Mouse (Mus musculus): Measurements from ENCODE around the gene Fgr.

The Fgr gene

DNA sequence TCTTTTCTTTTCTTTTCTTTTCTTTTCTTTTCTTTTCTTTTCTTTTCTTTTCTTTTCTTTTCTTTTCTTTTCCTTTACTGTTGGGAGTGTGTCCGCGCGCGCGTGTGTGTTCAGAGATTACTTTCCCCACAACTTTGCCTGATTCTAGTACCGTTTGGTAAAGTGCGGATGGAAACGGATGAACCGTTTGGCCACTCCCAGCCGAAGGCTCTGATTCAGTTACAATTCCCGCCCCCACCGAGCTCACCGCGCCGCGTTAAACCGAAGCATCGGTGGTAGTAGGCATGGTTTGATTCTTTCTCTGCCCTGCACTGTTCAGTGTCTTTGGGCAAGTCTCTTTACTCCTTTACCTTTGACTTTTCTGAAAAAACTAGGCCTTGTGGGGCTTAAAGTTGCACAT lies 65.9 kb downstream of the Fgr start:
- no peak for DNase-seq

DNA sequence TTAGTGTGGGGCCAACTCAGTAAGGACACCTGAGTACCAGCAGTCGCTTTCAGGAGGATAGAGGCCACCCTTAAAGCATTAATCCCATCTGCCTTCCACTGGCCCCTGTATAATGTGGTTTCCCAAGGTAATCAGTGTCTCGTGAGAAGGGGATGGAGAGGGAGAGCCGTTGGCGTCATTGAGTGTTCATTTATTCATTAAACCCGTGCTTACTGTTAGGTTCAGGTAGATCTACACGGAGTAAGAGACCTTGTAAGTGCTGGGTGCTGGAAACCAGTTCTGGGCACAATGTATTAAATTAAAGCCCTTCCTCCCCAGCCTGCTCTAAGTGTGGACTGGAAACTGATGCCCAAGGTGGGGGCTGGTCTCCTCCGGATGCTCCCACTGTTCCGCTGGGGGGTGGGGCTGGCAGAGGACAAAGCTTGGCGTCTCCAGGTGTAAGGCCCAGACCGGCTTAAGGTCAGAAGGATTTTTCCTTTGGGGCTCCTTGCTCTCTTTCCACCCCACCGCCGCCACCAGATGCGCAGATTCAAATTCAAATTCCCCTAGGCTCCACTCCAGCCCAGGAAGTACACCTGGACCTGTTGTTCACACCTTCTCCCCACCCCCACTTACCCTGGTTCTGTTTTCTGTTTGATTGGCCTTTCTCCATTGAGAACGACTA lies 66.5 kb downstream of the Fgr start:
- no peak for DNase-seq

DNA sequence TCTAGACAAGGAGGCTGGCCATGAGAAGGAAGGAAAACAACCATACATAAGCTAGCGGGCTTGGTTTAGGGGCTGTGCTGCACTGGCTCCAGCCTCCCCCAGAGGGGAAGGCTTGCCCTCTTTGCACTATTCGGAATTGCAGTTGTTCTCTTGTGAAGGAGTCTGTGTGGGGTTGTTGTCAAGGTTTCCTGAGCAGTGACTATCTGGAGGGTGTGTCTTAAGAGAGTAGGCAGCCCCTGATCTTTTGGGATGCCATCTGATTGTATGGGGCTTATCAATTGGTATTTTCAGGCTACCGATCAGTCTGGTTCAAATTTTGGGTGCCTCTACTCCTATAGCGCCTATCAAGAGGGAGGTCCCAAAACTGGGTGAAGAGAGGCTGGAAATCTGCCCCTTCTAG lies 68.3 kb downstream of the Fgr start:
- DNase-seq = no peak

DNA sequence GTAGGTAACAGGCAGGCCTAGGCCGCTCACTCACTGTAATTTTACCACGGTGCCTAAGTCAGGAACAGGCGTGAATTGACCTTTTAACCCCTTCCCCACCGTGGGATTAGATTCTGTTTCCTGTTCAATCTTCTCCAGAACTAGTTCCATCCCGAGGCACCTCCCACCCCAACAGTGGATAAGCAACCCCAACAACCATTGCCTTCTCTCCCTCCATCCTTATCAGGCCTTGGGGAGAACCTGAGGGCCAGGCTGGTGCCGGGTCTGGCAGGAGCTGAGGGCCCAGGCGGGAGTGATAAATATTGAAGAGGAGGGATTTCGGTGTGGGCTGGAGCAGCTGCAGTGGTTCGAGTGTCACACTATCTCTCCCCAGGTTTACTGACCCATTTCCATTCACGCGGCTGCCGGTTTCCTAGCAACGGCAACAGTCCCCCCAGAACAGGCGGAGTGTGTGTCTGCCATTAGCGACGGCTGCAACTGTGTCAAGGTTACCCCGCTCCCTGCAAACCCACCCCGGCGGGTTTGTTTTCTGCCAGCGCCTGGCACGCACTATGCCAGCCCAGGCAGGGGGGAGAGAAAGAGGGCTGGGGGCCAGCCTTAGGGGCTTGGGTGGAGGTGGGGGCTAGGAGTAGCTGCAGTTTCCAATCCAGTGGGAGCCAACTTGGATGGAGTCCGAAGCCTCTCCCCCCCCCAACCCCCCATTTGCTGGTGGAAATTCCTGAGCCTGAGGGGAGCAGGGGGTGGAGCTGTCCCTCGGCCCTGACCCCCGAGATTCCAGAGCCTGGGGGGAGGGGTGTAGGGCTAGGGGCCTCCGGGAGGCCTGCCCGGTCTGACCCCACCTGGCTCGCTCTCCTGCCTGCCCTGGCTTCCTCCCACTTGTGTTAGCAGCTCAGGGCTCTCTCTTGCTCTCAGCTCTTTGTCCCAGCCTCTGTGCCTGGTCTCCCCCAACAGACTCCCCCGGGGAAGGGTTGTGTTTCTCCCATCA lies 69.0 kb downstream of the Fgr start:
- DNase-seq = peak; percentile 56

DNA sequence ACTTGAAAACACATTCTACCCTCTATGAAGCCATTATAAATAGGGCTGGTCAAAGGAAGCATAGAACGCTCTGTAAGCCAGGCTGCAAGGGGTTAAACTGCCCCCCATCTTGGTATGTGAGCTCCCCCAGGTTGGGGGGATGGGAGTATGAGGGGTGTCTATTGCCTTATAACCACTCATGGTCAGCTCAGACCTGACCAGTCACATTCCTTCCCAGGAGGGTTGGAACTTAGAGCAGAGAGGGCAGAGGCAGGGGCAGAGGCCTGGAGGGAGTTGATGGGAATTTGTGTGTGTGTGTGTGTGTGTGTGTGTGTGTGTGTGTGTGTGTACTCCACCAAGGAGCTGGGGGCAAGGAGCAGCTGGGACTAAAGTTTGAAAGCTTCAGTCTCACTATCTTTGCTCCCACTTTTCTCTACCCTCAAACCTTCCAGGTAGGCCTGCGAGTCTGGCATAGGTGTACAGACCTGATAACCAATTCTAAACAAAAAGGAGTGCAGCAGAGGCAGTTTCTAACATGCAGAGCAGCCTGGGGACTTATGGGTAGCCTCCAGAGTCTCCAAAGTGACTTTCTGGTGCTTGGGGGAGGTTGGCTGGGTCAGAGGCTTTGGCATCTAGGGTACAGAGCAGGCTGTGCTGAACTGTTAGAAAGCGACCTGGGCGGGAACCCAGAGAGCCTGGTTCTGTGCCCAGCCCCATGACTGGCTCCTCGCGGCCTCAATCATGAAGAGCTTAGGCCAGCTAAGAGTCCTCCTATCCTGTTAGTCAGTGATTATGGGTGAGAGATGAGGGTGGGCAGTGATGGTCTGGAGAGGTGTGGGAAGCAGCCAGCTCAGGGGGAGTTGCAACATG lies 70.1 kb downstream of the Fgr start:
- no peak for DNase-seq

DNA sequence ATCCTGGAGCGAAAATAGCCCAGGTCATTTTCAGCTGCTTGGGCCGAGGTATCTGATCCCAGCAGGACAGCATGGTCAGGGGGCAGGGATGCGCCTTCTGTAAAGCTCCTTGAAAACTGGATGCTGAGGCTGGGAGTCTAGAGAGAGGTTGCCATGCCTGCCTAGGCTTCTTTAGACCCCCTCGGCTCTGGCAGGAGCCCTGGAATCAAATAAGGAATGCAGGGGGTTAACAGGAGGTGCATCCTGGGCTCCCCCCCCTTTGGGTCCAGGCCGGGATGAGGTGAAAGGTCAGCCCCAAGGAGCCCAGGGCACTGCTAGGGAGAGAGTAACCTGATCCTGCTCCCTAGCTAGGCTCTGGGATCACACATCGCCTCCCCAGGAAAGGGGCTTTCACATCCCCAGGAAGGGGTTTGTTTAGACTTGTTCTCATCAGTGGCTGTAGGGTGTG lies 70.8 kb downstream of the Fgr start:
- DNase-seq = no peak

DNA sequence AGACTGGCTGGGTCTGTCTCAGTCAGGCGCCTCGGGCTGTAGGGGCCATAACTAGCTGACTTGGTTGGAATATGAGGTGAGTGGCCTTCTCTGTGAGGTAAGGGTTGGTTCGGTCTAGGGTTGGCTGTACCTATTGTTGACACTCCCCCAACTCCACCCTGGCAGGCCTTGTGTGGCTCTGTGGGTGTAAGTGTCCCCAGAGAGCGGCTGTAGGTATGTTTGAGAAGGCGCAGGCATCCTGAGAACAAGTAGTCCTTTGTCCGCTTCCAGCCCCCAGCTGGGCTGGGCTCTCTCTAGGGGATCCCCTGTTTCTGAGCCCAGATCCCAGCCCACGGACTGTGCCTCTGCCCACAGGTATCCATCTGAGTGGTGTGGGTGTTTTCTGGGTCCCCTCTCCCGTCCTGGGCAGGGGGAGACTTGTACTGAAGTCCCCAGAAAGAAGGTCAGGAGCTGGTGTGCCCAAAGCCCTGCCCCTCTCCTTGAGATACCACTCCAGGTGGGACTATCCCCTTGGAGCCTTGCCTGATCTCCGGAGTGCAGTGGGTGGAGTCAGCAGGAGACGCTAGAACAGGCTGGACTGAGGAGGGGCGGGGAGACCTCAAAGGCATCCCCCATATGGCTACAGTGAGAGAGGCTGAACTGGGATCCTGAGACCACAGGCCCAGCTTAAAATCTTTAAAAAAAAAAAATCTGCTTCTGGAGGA lies 72.0 kb downstream of the Fgr start:
- DNase-seq = no peak

DNA sequence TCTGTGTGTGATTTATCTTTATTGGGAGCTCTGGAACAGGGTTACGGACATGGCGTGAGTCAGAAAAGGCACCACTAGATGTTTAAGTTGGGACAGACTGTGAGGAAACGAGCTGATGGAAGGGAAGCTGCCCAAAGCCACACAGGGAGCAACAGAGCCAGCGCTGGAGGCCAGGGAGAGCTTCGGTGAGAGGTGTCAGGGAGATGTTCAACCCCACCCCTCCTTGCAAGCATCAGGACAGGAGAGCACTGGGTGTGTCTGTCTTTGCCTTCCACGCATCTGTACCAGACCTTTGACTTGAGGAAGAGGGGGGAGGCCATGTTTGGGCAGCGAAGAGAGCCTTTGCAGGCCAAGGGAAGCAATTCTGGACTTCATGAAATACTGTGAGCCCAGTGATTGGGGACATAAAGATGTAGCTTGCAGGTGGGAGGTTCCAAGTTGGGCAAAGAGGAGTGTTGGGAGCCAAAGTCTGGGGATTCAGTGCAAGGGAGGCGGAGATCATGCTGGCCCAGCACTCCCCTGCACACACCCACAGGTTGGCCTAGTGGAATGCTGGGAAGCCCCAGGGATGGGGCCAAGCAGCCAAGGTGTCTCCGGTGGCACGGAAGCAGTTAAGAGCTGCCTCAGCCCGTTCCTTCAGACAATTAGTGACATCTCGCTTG lies 72.9 kb downstream of the Fgr start:
- no peak for DNase-seq

DNA sequence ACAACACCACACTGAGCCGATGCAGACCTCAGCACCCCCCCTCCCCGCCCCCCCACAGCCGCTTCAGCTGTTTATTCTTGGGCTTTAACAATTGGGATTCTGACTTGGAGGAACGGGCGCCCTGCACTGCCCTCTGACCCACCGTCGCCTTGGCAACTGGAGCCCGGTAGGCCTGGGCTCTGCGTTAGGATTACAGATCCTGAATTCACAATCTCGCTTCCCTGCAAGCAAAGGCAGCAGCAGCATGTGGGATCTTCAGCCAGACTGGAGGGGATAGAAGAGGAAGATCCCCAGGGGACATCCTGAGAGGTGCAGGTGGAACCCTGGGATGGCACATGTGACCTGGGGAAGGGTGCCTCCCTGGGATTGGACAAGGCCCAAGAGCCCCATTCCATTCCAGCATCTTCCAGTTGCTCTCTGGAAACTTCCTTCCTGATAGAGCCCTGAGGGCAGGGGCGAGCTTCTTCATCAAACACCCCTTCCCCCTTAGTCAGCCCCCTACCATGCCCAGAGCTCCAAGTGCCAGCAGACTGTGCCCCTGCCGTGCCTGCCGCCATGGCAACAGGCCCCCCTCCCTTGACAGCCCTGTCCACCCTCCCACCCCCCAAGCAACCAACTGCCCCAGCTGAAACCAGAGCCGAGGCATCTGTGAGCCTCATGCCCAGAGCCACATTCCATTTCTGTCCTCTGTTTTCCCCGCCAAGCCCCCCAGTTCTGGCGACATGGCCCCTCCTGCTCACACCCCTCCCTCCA lies 73.6 kb downstream of the Fgr start:
- DNase-seq = no peak

DNA sequence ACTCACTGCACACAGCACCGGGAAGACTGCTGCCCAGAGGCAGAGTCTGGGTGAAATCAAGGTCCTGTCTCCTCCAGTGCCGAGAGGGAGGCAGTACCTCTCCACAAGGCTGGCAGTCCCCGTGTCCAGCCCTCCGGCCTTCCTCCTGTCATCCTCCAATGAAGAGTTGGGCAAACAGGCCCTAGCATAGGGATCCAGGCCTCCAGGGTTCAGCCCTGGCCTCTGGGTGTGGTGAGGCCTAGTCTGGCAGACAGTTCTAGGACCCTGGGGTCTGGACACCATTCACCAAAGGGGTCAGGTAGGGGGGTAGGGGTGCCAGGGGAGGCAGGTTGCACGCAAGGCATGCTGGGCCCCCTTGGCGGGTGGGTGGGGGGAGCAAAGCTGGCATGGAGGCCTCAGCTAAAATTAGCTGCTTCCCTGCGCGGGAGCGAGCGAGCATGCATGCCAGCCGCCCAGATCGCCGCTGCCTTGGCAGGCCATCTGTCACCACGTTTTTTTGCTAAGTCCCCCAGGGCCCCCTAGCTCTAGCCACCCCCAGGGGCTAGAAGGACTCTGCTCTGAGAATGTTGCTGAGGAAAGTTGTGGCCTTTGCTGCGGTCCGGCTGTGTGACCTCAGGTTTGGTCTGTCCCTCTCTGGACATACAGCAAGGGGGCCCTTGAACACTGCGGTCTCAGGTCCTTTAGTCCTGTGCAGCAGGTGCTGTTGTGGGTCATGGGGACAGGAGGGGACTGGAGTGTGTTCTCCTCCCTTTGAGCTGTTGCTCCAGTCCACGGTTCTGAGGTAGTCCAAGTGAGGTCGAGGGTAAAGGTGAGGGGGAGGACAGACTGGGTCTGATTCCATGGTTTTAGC lies 75.4 kb downstream of the Fgr start:
- peak; percentile 57 for DNase-seq

DNA sequence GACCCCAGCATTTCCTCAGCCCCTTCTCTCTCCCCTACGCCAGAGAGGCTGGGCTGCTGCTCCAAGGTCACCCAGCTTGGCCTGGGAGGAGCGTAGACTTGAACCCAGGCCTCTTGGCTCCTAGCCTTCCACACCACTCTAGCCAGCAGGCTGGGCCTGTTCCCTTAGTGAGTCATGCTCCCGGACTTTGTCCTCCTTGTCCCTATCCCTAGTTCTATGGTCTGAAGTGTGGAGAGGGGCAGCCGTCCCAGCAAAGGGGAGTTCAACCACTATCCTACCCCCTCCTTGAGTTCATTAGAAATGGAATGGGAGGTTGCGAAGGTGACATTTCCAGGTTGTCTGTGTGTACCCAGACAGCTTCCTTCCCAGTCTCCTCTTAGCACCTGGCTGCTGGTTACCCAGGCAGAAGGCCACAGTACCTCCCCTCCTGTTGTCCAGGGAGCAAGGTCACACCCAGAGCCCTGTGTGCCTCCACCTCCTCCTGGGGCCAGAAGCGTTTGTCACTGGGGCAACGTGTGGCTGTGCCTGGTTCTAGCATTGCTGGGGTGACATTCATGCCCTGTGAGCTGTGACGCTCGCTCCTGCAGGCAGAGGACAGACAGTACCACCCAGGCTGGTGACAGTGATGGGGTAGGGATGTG lies 76.4 kb downstream of the Fgr start:
- DNase-seq = no peak

DNA sequence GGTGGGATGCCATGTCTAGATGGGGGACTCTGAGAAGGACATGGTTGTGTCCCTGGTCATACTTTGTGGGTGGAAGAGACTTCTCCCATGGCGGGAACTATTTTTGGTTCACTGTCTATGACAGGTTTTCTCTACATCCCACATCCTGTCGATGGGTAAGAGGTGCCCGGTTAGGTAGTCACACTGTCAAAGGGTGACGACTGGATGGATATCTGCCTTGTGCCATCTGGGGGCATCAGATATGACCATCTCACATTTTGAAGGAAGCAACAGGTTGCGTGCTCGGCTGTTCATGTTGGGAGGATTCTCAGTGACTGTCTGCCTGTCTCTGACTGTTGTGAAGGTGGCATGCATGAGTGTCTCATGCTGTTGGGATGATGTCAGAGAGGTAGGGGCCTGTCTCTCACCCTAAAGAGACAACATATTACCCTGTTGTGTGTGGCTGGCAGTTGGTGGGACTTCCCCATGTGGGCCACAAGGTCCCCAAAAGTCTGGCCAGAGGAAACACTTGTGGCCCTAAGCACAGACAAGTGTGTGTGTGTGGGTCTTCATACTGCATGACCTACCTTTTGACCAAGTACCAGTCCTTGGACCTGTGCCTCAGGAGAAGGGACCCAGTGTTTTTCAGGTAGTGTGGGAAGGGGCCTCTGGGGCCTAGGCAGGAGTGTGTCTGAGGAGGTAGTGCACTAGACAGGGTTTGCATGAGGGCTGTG lies 77.1 kb downstream of the Fgr start:
- DNase-seq = no peak

DNA sequence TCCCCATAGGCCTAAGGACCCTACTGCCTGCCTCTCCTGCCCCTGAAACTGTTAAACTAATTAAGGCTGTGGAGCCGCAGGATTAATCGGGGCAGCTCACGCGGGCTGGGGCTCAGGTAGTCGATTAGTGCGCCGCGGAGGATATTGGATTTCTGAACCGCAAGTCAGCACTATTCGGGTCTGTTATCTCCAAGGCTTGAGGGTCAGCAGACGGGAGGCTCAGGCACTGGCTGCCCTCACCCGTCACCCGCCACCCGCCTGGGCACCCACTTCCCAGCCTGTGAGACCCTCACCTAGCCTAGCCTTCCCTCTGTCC lies 77.6 kb downstream of the Fgr start:
- no peak for DNase-seq

Measured in right cerebral cortex, postnatal 4 days (tissue).